Mouse (Mus musculus) embryonic facial prominence, embryonic 11.5 days (tissue): ENCODE results near the gene Atp1a4. TPM values are rescaled to one million over a fixed set of nuclear protein-coding genes. Genes with fewer than 3 reads are reported as not detected.

Source experiments
- ATAC-seq: fragments of 200-750 bp; cut with Nextera tagmentation; replicated peaks from 2 replicates; pipeline ENCODE4 v1.8.0; 2017; ENCODE audit warnings: low read depth; ENCODE audit not compliant: insufficient number of reproducible peaks, low FRiP score, low TSS enrichment
- DNase-seq: peaks from one replicate; pipeline ENCODE4 v3.0.0-alpha.2; 2015; ENCODE audit warnings: low spot score
- H3K27ac ChIP-seq: fragments of 300-500 bp; sonication (generic); replicated peaks from 2 replicates; pipeline ENCODE4 v1.5.1; 2014; ENCODE audit warnings: mild to moderate bottlenecking, low read depth, low read length, control low read depth
- H3K27me3 ChIP-seq: fragments of 300-500 bp; sonication (generic); 2 replicates; pipeline ENCODE4 v1.6.1; 2014; ENCODE audit warnings: mild to moderate bottlenecking, low read length, moderate library complexity, mixed read lengths; ENCODE audit not compliant: control insufficient read depth, insufficient read depth
- H3K36me3 ChIP-seq: fragments of 300-500 bp; sonication (generic); replicated peaks from 2 replicates; pipeline ENCODE4 v1.6.1; 2014; ENCODE audit warnings: low read depth, mild to moderate bottlenecking, low read length, moderate library complexity, mixed read lengths; ENCODE audit not compliant: control insufficient read depth, insufficient read depth
- H3K4me1 ChIP-seq: fragments of 300-500 bp; sonication (generic); 2 replicates; pipeline ENCODE4 v1.6.1; 2014; ENCODE audit warnings: low read length, mixed read lengths; ENCODE audit not compliant: control insufficient read depth, insufficient read depth
- H3K4me2 ChIP-seq: fragments of 300-500 bp; sonication (generic); 2 replicates; pipeline ENCODE4 v1.6.1; 2014; ENCODE audit warnings: low read depth, mild to moderate bottlenecking, control low read depth, low read length, moderate library complexity
- H3K4me3 ChIP-seq: fragments of 300-500 bp; sonication (generic); 2 replicates; pipeline ENCODE4 v1.5.1; 2014; ENCODE audit warnings: low read depth, low read length, control low read depth
- H3K9ac ChIP-seq: fragments of 300-500 bp; sonication (generic); replicated peaks from 2 replicates; pipeline ENCODE4 v1.6.1; 2014; ENCODE audit warnings: mild to moderate bottlenecking, control low read depth, low read length
- H3K9me3 ChIP-seq: fragments of 300-500 bp; sonication (generic); replicated peaks from 2 replicates; pipeline ENCODE4 v1.6.1; 2016; ENCODE audit warnings: mild to moderate bottlenecking, low read length, inconsistent platforms, mixed read lengths; ENCODE audit not compliant: control insufficient read depth
- WGBS: fragments of 180-500 bp; shearing (Covaris S2); extraction: QIAGEN DNeasy Blood & Tissue Kit; methylation state at CpG from one replicate; pipeline ENCODE4 v1.1.7; 2014; 5-methylcytosine and 5-hydroxymethylcytosine counted together
- polyA plus RNA-seq: library from polyadenylated mRNA; unstranded; fragments of >200 nt; fragmentation: Nextera tagmentation; extraction: Ambion mirVana; gene quantifications from 2 replicates; pipeline ENCODE4 v1.2.1, GENCODE M21; 2014

Atp1a4 gene
- polyA plus RNA-seq, 1 experiment from 2014 or later, result not detected

GRCm38 (mm10) chr1:172214748-172215147, 43.5 kb downstream of the Atp1a4 start:
- no peak overlapping the region for H3K4me3 ChIP-seq
- no peaks in the 10 kb centered on the region for H3K36me3 ChIP-seq
- DNase-seq (no peak), ATAC-seq (no peak)
- no peaks in the 10 kb centered on the region for H3K9me3 ChIP-seq
- H3K4me1 ChIP-seq, result 0 out of 2 replicates have a peak, but pooled peaks cover 2% of the 10 kb centered on the region
- no peak overlapping the region for H3K9ac ChIP-seq
- WGBS, result 72% methylated on average over 3 of the region's 3 CpGs
- no peaks in the 10 kb centered on the region for H3K27me3 ChIP-seq
- H3K4me2 ChIP-seq, result no peak overlapping the region
- no peak overlapping the region for H3K27ac ChIP-seq

GRCm38 (mm10) chr1:172213771-172214170, 44.4 kb downstream of the Atp1a4 start:
- H3K36me3 ChIP-seq, result no peaks in the 10 kb centered on the region
- DNase-seq (no peak), ATAC-seq (no peak)
- H3K4me3 ChIP-seq, result no peak overlapping the region
- no peaks in the 10 kb centered on the region for H3K9me3 ChIP-seq
- 0 out of 2 replicates have a peak, but pooled peaks cover 2% of the 10 kb centered on the region for H3K4me1 ChIP-seq
- H3K27me3 ChIP-seq, result no peaks in the 10 kb centered on the region
- 82% methylated on average over 4 of the region's 4 CpGs for WGBS
- no peak overlapping the region for H3K4me2 ChIP-seq
- no peak overlapping the region for H3K27ac ChIP-seq
- H3K9ac ChIP-seq, result no peak overlapping the region

- Histone ChIP-seq H3K36me3 (no peaks in the 10 kb centered on the region), H3K9ac (no peak overlapping the region; the same call in 1 of the 2 replicates), H3K4me2 (no peak overlapping the region), H3K27ac (no peak overlapping the region), H3K27me3 (no peaks in the 10 kb centered on the region), H3K4me1 (0 out of 2 replicates have a peak, but pooled peaks cover 2% of the 10 kb centered on the region), H3K9me3 (no peaks in the 10 kb centered on the region), H3K4me3 (no peak overlapping the region)
- ATAC-seq (no peak), DNase-seq (no peak)
- 51% methylated on average over 5 of the region's 5 CpGs for WGBS
These were observed 45.4 kb downstream of the Atp1a4 start for GRCm38 (mm10) chr1:172212776-172213175.

- H3K36me3 ChIP-seq, result no peaks in the 10 kb centered on the region
- H3K9me3 ChIP-seq, result no peaks in the 10 kb centered on the region
- no peak overlapping the region for H3K9ac ChIP-seq
- no peak overlapping the region for H3K27ac ChIP-seq
- no peak overlapping the region for H3K4me3 ChIP-seq
- peak overlapping the region; percentile 82; the same call in 1 of the 2 replicates for H3K4me2 ChIP-seq
- no peak for ATAC-seq
- 27% methylated on average over 7 of the region's 7 CpGs for WGBS
- DNase-seq, result no peak
- H3K27me3 ChIP-seq, result no peaks in the 10 kb centered on the region
- peaks cover 10% of the 10 kb centered on the region for H3K4me1 ChIP-seq
These were observed 51.1 kb downstream of the Atp1a4 start for GRCm38 (mm10) chr1:172207111-172207584.

- Histone ChIP-seq H3K4me3 (peak within 1 kb of the TSS; percentile 63), H3K4me2 (peak within 1 kb of the TSS; percentile 82), H3K9me3 (no peaks in the 10 kb centered on the region), H3K27ac (peak within 1 kb of the TSS; percentile 78), H3K4me1 (peaks cover 10% of the 10 kb centered on the region), H3K9ac (peak within 1 kb of the TSS; percentile 82), H3K36me3 (no peaks in the 10 kb centered on the region), H3K27me3 (no peaks in the 10 kb centered on the region)
- under 1% methylated on average over 36 of the region's 40 CpGs for WGBS
- DNase-seq (peak; percentile 80), ATAC-seq (peak; percentile 54)
These were observed 51.9 kb downstream of the Atp1a4 start, which contains the start of gene Pea15a for GRCm38 (mm10) chr1:172206141-172206917. TSS of gene Pea15a (minus strand) at chr1:172206804.

GRCm38 (mm10) chr1:172205741-172206087, 52.5 kb downstream of the Atp1a4 start:
- Histone ChIP-seq H3K9me3 (no peaks in the 10 kb centered on the region), H3K4me3 (peak overlapping the region; percentile 63), H3K27ac (peak overlapping the region; percentile 78), H3K27me3 (no peaks in the 10 kb centered on the region), H3K4me1 (peaks cover 10% of the 10 kb centered on the region), H3K9ac (peak overlapping the region; percentile 82), H3K36me3 (no peaks in the 10 kb centered on the region), H3K4me2 (peak overlapping the region; percentile 82)
- ATAC-seq (no peak), DNase-seq (no peak)
- WGBS, result 21% methylated on average over 3 of the region's 3 CpGs

GRCm38 (mm10) chr1:172204814-172205740, 53.1 kb downstream of the Atp1a4 start:
- Histone ChIP-seq H3K4me2 (peak overlapping the region; percentile 82), H3K27ac (peak overlapping the region; percentile 86), H3K9me3 (no peaks in the 10 kb centered on the region), H3K4me3 (peak overlapping the region; percentile 63), H3K9ac (peak overlapping the region; percentile 82), H3K36me3 (no peaks in the 10 kb centered on the region), H3K27me3 (no peaks in the 10 kb centered on the region), H3K4me1 (peaks cover 10% of the 10 kb centered on the region)
- WGBS, result 41% methylated on average over 15 of the region's 15 CpGs
- DNase-seq, result no peak
- no peak for ATAC-seq
